Comparison of ENCODE assay signal across 10 mouse cellular contexts in the genomic region with DNA sequence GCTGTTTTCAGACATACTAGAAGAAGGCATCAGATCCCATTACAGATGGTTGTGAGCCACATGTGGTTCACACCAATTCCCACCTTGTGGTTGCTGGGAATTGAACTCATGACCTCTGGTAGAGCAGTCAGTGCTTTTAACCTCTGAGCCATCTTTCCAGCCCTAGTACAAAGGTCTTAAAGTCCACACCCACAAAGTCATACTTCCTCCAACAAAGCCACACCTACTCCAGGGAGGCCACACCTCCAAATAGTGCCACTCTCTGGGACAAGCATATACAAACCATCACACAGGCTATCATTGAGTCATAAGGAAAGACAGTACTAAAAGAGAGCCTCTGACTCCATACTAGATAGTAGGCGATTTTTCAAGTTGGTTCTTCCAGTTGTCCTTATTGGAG.
"Had no signal": no experiment of that assay in that cellular context is flagged by ENCODE, and none has a peak within 500 bp of the region (broad histone marks: within the 10 kb centered on the region; RNA-seq: fewer than 3 reads in every experiment).

No protein-coding gene starts in this region.

- H3K4me3 ChIP-seq: layer of hippocampus, adult 2 months; limb, embryonic 15.5 days; midbrain, embryonic 13.5 days; stomach, embryonic 15.5 days had no signal

- DNase-seq: kidney, postnatal 10 days; kidney, postnatal 4 days; lung, adult 18-20 months; right cerebral cortex, postnatal 14 days; thymus, postnatal 36 days had no signal

- ATAC-seq: midbrain, embryonic 13.5 days had no signal

- H3K27me3 ChIP-seq: limb, embryonic 15.5 days; midbrain, embryonic 13.5 days; stomach, embryonic 15.5 days had no signal

- H3K4me1 ChIP-seq: limb, embryonic 15.5 days; midbrain, embryonic 13.5 days; stomach, embryonic 15.5 days had no signal

- H3K27ac ChIP-seq: layer of hippocampus, adult 2 months; limb, embryonic 15.5 days; liver, embryonic 14.5 days; midbrain, embryonic 13.5 days; stomach, embryonic 15.5 days had no signal

- H3K9me3 ChIP-seq: limb, embryonic 15.5 days; midbrain, embryonic 13.5 days; stomach, embryonic 15.5 days had no signal

- H3K4me2 ChIP-seq: limb, embryonic 15.5 days; midbrain, embryonic 13.5 days; stomach, embryonic 15.5 days had no signal

- H3K9ac ChIP-seq: limb, embryonic 15.5 days; liver, embryonic 14.5 days; midbrain, embryonic 13.5 days; stomach, embryonic 15.5 days had no signal

- H3K36me3 ChIP-seq: limb, embryonic 15.5 days; midbrain, embryonic 13.5 days; stomach, embryonic 15.5 days had no signal
